Mouse (Mus musculus) thymus, adult 2 months (tissue): ENCODE data around the gene Gm21988.

ENCODE experiments used
- CTCF ChIP-seq: fragments of 200-500 bp; IDR thresholded peaks from 2 replicates; pipeline ENCODE4 v1.5.1; 2012; ENCODE audit warnings: mild to moderate bottlenecking, control low read depth, low read length, moderate library complexity, borderline replicate concordance; ENCODE audit not compliant: control insufficient read depth, poor library complexity, insufficient read depth; ENCODE audit errors: extremely low read depth
- POLR2A ChIP-seq: fragments of 200-500 bp; IDR thresholded peaks from 2 replicates; pipeline ENCODE4 v1.6.1; 2012; ENCODE audit warnings: mild to moderate bottlenecking, low read length, control low read depth, moderate library complexity; ENCODE audit not compliant: control insufficient read depth, poor library complexity, insufficient read depth; ENCODE audit errors: extremely low read depth

- no peak for TF ChIP-seq POLR2A
- no peak for TF ChIP-seq CTCF
Measured at GRCm38 (mm10) chr11:70218039-70218438, 21.6 kb downstream of the Gm21988 start.
